In genomic region chr17:35325124-35325523, GRCm38 (mm10) we compare ENCODE assay signal across 12 mouse cellular contexts. TPM values are rescaled to one million over a fixed set of nuclear protein-coding genes. Genes with fewer than 3 reads are reported as not detected.
DNase-seq lines count a peak whose midpoint lies in the region; ATAC-seq and TF ChIP-seq lines count a peak whose summit lies in the region.
"Not testable (repeated sequence)": the region's sequence is repeated elsewhere in the genome, so short reads cannot be mapped to it uniquely, and the experiment has no call there.
"Had no signal": no experiment of that assay in that cellular context is flagged by ENCODE, and none has a peak within 500 bp of the region (broad histone marks: within the 10 kb centered on the region; RNA-seq: fewer than 3 reads in every experiment).

No protein-coding gene starts in this region.

- not testable (repeated sequence) for H3K36me3 ChIP-seq in limb, embryonic 11.5 days (ENCODE audit: control insufficient read depth, insufficient read depth, low read length); midbrain, embryonic 14.5 days (ENCODE audit: control insufficient read depth, insufficient read depth, low read length); stomach, postnatal 0 days (ENCODE audit: control insufficient read depth, insufficient read depth, low read length)

- peaks cover 17% of the 10 kb centered on the region for H3K27me3 ChIP-seq in limb, embryonic 11.5 days (ENCODE audit: control insufficient read depth, insufficient read depth, low read length)
- peaks cover 12% of the 10 kb centered on the region for H3K27me3 ChIP-seq in midbrain, embryonic 14.5 days (ENCODE audit: control insufficient read depth, insufficient read depth, low read length)
- not testable (repeated sequence) for H3K27me3 ChIP-seq in stomach, postnatal 0 days (ENCODE audit: control insufficient read depth, insufficient read depth, low read length)

- DNase-seq in induced T-regulatory cell, adult 2 months (ENCODE audit: low read depth) = peak; percentile 46
- peak; percentile 22 for DNase-seq in limb, embryonic 11.5 days (ENCODE audit: low spot score)
- peak; percentile 31 for DNase-seq in midbrain, embryonic 14.5 days
- not testable (repeated sequence) for DNase-seq in stomach, postnatal 0 days (ENCODE audit: low spot score)
- DNase-seq in thymus, postnatal 4 days = peak; percentile 54

- H3K4me3 ChIP-seq in bone marrow, adult 2 months (replicated peaks; ENCODE audit: control insufficient read depth, low read depth, low read length); embryonic fibroblast, embryonic 13.5 days (ENCODE audit: insufficient read depth, low read length); limb, embryonic 11.5 days (ENCODE audit: low read depth, low read length); midbrain, embryonic 14.5 days (replicated peaks; ENCODE audit: low read depth, low read length); stomach, postnatal 0 days (ENCODE audit: low read depth, low read length): not testable (repeated sequence)

- not testable (repeated sequence) for TF ChIP-seq POLR2A in bone marrow, adult 2 months (IDR thresholded peaks at IDR 0.05; ENCODE audit: borderline replicate concordance, control insufficient read depth, low read depth, low read length); embryonic fibroblast, embryonic 13.5 days (IDR thresholded peaks at IDR 0.05; ENCODE audit: low read depth, low read length)

- TF ChIP-seq EP300 in stomach, postnatal 0 days (optimal IDR thresholded peaks at IDR 0.05) = not testable (repeated sequence)

- H3K9me3 ChIP-seq in limb, embryonic 11.5 days (ENCODE audit: control insufficient read depth, low read length); midbrain, embryonic 14.5 days (ENCODE audit: control insufficient read depth, low read length); stomach, postnatal 0 days (ENCODE audit: control insufficient read depth, low read length): not testable (repeated sequence)

- H3K9ac ChIP-seq in limb, embryonic 11.5 days (ENCODE audit: low read length); midbrain, embryonic 14.5 days (replicated peaks; ENCODE audit: low read length); stomach, postnatal 0 days (ENCODE audit: low read length): not testable (repeated sequence)

- 62% methylated on average over 1 of the region's 1 CpGs for WGBS in bone marrow, adult 2 months
- 46% methylated on average over 1 of the region's 1 CpGs for WGBS in limb, embryonic 11.5 days
- 60% methylated on average over 1 of the region's 1 CpGs for WGBS in midbrain, embryonic 14.5 days
- 54% methylated on average over 1 of the region's 1 CpGs for WGBS in stomach, postnatal 0 days

- H3K4me1 ChIP-seq in bone marrow, adult 2 months (ENCODE audit: control insufficient read depth, insufficient read depth, low read length); embryonic fibroblast, embryonic 13.5 days (ENCODE audit: control insufficient read depth, insufficient read depth, low read length); limb, embryonic 11.5 days (ENCODE audit: control insufficient read depth, insufficient read depth, low read length); midbrain, embryonic 14.5 days (ENCODE audit: control insufficient read depth, insufficient read depth, low read length); stomach, postnatal 0 days (replicated peaks; ENCODE audit: control insufficient read depth, insufficient read depth): not testable (repeated sequence)

- TF ChIP-seq CTCF in bone marrow, adult 2 months (IDR thresholded peaks at IDR 0.05; ENCODE audit: control insufficient read depth, insufficient read depth, low read length) = peak; percentile 40; the same call in 1 of the 2 replicates
- peak; percentile 46; the same call in 1 of the 2 replicates for TF ChIP-seq CTCF in embryonic fibroblast, embryonic 13.5 days (IDR thresholded peaks at IDR 0.05; ENCODE audit: borderline replicate concordance, insufficient read depth, low read length)
- peak; percentile 58 for TF ChIP-seq CTCF in stomach, postnatal 0 days (IDR thresholded peaks at IDR 0.05; ENCODE audit: low read depth)

- not testable (repeated sequence) for H3K27ac ChIP-seq in bone marrow, adult 2 months (ENCODE audit: control insufficient read depth, insufficient read depth, low read depth, low read length, poor library complexity); embryonic fibroblast, embryonic 13.5 days (ENCODE audit: insufficient read depth, low read length); limb, embryonic 11.5 days (replicated peaks; ENCODE audit: low read depth, low read length); midbrain, embryonic 14.5 days (replicated peaks; ENCODE audit: low read depth, low read length); stomach, postnatal 0 days (replicated peaks)

- ATAC-seq in limb, embryonic 11.5 days (ENCODE audit: insufficient number of reproducible peaks, low FRiP score, low TSS enrichment, low read depth); midbrain, embryonic 14.5 days (ENCODE audit: low FRiP score, low TSS enrichment); stomach, postnatal 0 days (ENCODE audit: low FRiP score, low TSS enrichment): not testable (repeated sequence)

- not testable (repeated sequence) for H3K4me2 ChIP-seq in limb, embryonic 11.5 days (ENCODE audit: low read depth, severe bottlenecking); midbrain, embryonic 14.5 days (ENCODE audit: low read length); stomach, postnatal 0 days (replicated peaks; ENCODE audit: low read depth)

RNA-seq across cellular contexts. Expression of gene H2-Q1, which starts 4.9 kb away (rescaled TPM):
- not detected in 2 replicates for polyA plus RNA-seq in bone marrow, adult 2 months (2011; ENCODE audit: insufficient read depth, insufficient read length, low replicate concordance, missing spikeins)
- not detected in 2 replicates for polyA plus RNA-seq in embryonic fibroblast, embryonic 13.5 days (2011; ENCODE audit: insufficient read length, low read depth, missing spikeins)
- not detected in 2 replicates for polyA plus RNA-seq in limb, embryonic 11.5 days (2014; fragmentation: Nextera tagmentation; extraction: Ambion mirVana)
- polyA plus RNA-seq in midbrain, embryonic 14.5 days (2014; fragmentation: Nextera tagmentation; extraction: Ambion mirVana) = 0.16 TPM in 1 of 2 replicates, not detected in the other
- polyA plus RNA-seq in stomach, postnatal 0 days (2015; fragmentation: Nextera tagmentation; extraction: Ambion mirVana) = not detected in 2 replicates
- polyA plus RNA-seq: embryonic facial prominence, embryonic 13.5 days; heart, embryonic 16.5 days; hindbrain, embryonic 10.5 days; kidney, embryonic 14.5 days; limb, embryonic 12.5 days had no signal

RNA-seq across cellular contexts. Expression of gene H2-Q2, which starts 16.9 kb away (rescaled TPM):
- polyA plus RNA-seq in bone marrow, adult 2 months (2011; ENCODE audit: insufficient read depth, insufficient read length, low replicate concordance, missing spikeins) = not detected in 2 replicates
- polyA plus RNA-seq in embryonic fibroblast, embryonic 13.5 days (2011; ENCODE audit: insufficient read length, low read depth, missing spikeins) = not detected in 2 replicates
- 0.16 and 0.31 TPM in 2 replicates for polyA plus RNA-seq in limb, embryonic 11.5 days (2014; fragmentation: Nextera tagmentation; extraction: Ambion mirVana)
- 1.5 and 1.8 TPM in 2 replicates for polyA plus RNA-seq in midbrain, embryonic 14.5 days (2014; fragmentation: Nextera tagmentation; extraction: Ambion mirVana)
- 1.2 and 1.6 TPM in 2 replicates for polyA plus RNA-seq in stomach, postnatal 0 days (2015; fragmentation: Nextera tagmentation; extraction: Ambion mirVana)
- polyA plus RNA-seq: embryonic facial prominence, embryonic 13.5 days had no signal

RNA-seq across cellular contexts. Expression of gene H2-Q4, which starts 54.3 kb away (rescaled TPM):
- polyA plus RNA-seq in bone marrow, adult 2 months (2011; ENCODE audit: insufficient read depth, insufficient read length, low replicate concordance, missing spikeins) = 62.5 and 82.4 TPM in 2 replicates
- 6.7 and 13.7 TPM in 2 replicates for polyA plus RNA-seq in embryonic fibroblast, embryonic 13.5 days (2011; ENCODE audit: insufficient read length, low read depth, missing spikeins)
- polyA plus RNA-seq in limb, embryonic 11.5 days (2014; fragmentation: Nextera tagmentation; extraction: Ambion mirVana) = 3.6 and 4.0 TPM in 2 replicates
- polyA plus RNA-seq in midbrain, embryonic 14.5 days (2014; fragmentation: Nextera tagmentation; extraction: Ambion mirVana) = 0.18 and 0.80 TPM in 2 replicates
- polyA plus RNA-seq in stomach, postnatal 0 days (2015; fragmentation: Nextera tagmentation; extraction: Ambion mirVana) = 2.7 and 3.3 TPM in 2 replicates
